Mouse (Mus musculus) embryo, embryonic 9.5 days (tissue): ENCODE results near the gene Aldh16a1.
"Not testable (repeated sequence)": the region's sequence is repeated elsewhere in the genome, so short reads cannot be mapped to it uniquely, and the experiment has no call there.

Experiments
- DNase-seq: peaks from one replicate; pipeline ENCODE4 v3.0.0-alpha.2; 2017; ENCODE audit errors: extremely low spot score

Aldh16a1 gene

GRCm38 (mm10) chr7:45157459-45157858 lies 3.1 kb upstream of the Aldh16a1 start:
- no peak for DNase-seq

GRCm38 (mm10) chr7:45156206-45156605 lies 1.8 kb upstream of the Aldh16a1 start:
- DNase-seq = no peak

- DNase-seq = no peak
Observed at GRCm38 (mm10) chr7:45155590-45155989, 1.2 kb upstream of the Aldh16a1 start.

GRCm38 (mm10) chr7:45154993-45155514 lies 670 bp upstream of the Aldh16a1 start:
- DNase-seq = no peak

DNA sequence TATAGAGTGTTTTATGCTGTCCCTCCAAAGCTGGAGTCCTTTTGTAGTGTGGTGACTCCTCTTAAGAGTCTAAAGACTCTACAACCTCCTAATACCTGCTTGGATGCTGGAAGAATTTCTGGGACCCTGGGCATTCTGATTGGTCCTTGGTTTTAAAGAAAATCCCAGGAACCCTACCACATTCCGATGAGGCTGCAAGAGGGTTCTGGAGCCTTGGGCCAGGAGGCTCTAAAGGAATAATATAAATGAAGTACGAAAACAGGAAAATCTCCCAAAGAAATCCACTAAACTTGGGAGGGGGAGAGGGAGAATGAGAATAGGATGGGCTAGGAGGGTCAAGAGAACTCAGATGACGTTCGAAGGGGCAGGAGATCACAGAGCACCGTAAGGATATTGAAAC lies 798 bp downstream of the Aldh16a1 start:
- no peak for DNase-seq

- not testable (repeated sequence) for DNase-seq
Observed at GRCm38 (mm10) chr7:45153052-45153451, 1.3 kb downstream of the Aldh16a1 start.

- no peak for DNase-seq
Observed at GRCm38 (mm10) chr7:45151303-45151702, 3.1 kb downstream of the Aldh16a1 start.

DNA sequence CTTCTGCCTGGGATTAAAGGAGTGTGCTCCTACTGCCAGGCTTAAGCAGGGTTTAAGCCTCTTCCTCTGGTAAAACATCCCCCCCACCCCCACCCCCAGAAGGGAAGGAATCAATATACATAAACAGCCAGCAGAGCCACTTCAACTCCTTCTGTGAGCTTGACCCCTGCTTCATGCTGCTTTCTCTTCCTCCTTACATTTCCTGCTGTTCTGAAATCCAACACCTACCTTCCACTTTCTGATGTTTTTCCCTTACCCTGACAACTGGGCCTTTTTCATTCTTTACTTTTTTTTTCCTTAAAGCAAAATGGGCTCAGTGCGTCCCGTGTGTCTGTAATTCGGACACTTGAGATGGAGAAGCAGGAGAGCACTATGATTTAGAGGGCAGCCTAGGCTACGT lies 4.1 kb downstream of the Aldh16a1 start:
- DNase-seq = no peak

DNA sequence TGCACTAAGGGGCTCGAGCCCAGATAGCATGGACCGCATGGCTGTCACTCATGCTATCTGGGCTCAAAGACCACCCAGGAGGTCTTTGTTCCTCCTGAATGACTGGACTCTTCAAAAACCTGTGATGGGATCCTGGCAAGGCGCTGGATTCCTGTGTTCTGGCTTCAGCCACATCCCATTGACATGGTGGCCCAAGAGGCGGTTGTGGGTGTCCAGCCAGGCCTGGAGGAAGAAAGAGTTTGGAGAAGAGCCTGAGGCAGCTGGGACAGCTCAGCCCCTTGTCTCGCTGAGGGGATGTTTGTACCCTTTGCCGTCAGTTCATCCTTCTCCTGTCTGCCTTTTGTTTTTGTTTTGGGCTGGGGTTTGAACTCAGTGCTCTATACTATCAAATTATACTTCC lies 4.8 kb downstream of the Aldh16a1 start:
- DNase-seq = no peak

DNA sequence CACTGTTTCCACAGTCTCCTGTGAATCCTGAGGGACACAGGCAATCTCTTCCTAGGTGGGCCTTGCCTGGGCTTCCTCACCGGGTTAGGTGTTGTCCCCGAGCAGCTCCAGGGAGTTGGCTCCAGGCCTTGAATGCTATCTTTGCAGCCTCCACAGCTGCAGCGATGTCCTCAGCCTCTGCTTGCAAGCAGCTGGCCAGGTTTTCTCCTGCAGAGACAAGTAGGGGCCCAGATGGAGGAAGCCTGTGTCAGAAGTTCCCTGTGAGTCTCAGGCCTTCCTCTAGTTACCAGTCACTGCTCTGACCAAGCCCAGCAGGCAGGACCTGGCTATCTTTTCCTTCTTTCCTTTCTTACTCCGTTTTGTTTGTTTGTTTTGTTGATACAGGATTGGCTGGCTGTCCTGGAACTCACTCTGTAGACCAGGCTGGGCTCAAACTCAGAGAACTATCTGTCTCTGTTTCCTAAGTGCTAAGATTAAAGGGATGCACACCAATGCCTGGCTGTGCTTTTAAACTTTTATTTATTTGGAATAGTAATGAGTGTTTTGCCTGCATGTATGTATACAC lies 5.8 kb downstream of the Aldh16a1 start:
- DNase-seq = no peak

- DNase-seq = no peak
Observed at GRCm38 (mm10) chr7:45147899-45148298, 6.5 kb downstream of the Aldh16a1 start.

GRCm38 (mm10) chr7:45147267-45147666 lies 7.1 kb downstream of the Aldh16a1 start:
- no peak for DNase-seq

DNA sequence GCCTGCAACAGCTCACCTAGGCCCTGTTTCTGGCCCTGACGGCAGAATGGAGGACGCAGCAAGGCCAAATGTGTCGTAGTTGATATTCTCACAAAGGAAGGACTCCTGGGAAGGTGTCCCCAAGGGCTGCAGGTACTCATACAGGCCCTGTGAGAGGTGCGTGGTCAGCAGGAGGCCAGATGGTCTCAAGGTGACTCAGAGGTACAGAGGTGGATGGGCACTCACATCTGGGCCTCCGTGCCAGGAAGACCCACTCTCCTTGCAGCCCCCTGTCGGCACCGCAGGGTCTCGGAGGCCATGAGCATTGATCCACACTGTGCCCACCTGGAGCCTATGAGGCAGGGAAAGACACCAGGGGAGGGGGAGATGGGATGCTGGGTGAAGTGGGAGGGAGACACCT lies 8.9 kb downstream of the Aldh16a1 start:
- no peak for DNase-seq

DNA sequence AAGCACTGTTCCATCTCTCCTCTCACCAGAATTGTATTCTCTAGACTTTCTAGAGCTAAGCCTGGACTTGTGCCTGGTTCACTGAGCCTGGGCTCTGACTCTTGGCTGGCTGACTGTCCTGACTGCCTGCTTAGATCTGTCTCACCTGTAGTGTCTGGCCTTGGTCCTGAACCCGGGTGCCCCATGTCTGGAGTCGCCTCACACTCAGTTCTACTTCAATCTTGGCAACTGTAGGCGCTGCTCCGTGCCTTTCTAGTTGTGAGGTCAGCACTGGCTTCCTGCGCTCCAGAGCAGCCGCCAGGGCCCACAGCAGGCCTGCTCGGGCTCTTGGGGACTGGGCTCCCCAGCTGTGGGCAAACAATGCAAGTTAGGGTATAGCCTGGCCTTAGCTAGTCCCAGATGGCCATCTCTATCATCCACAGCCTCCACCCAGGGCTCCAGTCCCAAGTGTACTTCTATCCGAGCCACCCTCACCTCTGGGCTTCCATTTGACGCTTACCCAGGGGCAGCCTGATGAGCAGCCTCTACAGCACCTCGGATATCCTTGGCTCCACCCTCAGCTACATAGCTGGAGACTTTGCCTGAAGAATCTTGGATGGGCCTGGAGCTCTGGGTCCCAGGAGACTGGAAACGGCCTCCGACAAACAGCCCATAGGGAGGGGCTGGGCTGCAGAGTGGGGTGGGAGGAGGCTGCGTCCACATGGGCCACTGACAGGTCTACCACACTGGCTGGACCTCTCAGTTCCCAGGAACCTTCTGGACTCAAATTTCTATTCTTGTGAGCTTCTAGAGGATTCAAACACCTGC lies 9.8 kb downstream of the Aldh16a1 start:
- DNase-seq = no peak

DNA sequence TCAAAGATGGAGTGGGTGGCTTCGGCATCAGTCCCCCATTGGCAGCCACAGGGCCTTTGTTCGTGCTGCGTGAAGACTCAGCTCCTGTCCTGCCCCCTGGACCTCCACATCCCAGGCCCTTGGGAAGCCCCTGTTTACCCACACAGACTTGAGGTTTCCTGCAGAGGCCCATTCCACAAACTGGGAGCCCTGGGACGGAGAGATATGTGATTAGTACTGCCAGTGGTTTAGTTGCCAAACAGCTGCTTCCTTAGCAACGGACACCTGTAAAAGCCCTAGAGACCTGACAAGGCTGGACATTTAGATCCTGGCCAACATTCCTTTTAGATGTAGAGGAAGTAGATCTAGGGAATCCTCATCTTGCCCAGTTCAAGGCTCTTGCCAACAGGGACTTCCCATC lies 12.5 kb downstream of the Aldh16a1 start:
- DNase-seq = no peak

- DNase-seq = no peak
Observed at GRCm38 (mm10) chr7:45141319-45141718, 13.1 kb downstream of the Aldh16a1 start.

- no peak for DNase-seq
Observed at GRCm38 (mm10) chr7:45139904-45140723, 14.3 kb downstream of the Aldh16a1 start.

DNA sequence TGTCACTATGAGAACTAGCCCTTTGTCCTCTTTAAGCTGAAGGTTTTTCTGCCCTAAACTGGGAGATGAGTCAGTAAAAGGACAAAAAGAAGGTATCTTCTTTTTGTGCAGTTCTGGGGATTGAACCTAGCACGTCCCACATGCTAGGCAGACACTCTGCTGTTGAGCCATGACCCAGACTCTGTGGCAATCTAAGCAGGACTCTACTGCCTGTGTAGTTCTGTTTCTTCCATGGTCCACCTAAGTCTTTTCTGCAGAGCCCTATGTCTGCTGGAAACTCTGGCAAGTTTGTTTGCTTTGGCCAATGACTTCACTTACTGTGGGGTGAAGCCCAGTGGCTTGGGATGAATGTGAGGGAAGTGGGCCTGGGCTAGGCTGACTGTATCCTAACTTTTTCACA lies 16.0 kb downstream of the Aldh16a1 start:
- DNase-seq = no peak

DNA sequence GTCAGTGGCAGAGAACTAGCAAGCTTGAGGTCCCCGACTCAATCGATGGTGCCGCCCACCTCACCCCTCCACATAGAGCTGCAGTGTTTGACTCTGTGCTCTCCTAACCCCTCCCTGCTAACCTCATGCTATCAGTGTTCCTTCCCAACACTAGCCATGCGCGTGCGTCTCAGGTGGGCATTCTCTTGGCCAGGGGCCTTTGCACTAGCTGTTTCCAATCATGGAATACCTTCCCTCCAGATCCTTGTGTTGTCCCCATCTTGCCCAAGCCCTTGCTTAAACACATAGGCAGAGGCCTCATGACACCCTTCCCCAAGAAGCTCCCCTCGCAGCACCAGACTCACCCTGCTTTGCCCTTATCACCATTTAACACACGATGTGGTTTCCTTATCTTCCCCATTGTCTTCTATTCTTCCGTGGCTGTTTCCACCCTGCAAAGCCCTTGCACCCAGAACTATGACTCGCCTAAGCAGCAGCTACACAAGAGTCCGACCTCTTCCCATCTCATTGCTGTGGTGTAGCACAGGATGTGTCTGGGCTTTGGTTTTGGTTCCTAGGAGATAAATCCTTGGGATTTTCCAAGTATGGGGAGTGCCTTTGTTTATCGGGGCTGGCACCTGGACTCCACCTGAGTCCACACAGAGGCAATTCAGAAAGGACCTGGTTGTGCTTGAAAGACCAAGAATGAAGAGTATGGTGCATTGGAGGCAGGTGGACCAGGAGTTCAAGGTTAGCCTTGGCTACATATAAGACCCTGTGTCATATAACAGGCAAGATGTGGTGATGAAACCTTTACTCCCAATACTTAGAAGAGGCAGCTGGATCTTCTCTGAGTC lies 17.0 kb downstream of the Aldh16a1 start:
- DNase-seq = no peak

GRCm38 (mm10) chr7:45135993-45136567 lies 18.3 kb downstream of the Aldh16a1 start, which contains the start of the genes Gm45713 and Flt3l:
Gene Gm45713, minus strand, starts transcription at chr7:45136231.
Gene Flt3l, minus strand, starts transcription at chr7:45136432.
- peak; percentile 79 for DNase-seq

DNA sequence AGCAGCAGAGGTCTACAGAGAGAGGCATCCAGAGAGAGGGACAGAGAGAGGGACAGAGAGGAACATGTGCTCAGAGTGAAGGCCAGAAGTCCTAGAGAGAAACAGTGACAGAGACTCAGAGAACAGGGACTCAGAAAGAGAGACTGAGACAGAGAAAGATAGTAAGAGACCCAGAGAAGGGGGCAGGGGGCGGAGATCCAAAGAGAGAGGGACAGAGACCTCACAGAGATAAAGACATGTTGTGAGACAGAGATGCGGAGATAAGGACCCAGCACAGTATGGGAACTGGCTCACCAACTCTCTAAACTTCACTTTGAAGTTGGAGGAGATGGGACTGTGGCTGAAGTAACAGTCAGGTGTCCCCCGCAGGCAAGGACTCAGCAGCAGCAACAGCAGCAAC lies 19.0 kb downstream of the Aldh16a1 start:
- no peak for DNase-seq
